Comparison of ENCODE assay signal across 25 mouse cellular contexts in the genomic region with DNA sequence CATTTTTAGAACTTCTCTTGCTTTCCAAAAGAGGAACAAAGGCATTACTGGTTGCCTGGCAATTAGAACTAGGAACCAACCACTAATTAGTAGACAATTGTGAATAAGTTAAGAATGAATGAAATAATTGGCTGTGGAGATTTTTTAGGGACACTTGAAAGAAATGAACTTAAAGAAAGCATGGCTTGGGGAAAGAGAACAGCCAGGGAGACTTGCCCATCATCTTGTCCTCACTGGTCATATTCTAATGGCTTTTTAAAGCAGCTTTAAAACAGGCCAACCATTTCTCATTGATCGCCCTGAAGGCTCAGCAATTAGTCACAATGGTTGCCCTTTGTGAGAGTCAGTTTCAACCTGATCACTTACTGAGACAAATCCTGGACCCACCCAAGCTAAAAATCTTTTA.
DNase-seq lines count a peak whose midpoint lies in the region; ATAC-seq lines count a peak whose summit lies in the region.
"Had no signal": no experiment of that assay in that cellular context is flagged by ENCODE, and none has a peak within 500 bp of the region (broad histone marks: within the 10 kb centered on the region; RNA-seq: fewer than 3 reads in every experiment).

No protein-coding gene starts in this region.

- H3K36me3 ChIP-seq in midbrain, embryonic 10.5 days = peaks cover 35% of the 10 kb centered on the region
- 0 out of 2 replicates have a peak, but pooled peaks cover 2% of the 10 kb centered on the region for H3K36me3 ChIP-seq in midbrain, embryonic 15.5 days (replicated peaks)
- H3K36me3 ChIP-seq in forebrain, embryonic 13.5 days (ENCODE audit: poor library complexity, severe bottlenecking) = no peaks in the 10 kb centered on the region
- H3K36me3 ChIP-seq: heart, embryonic 15.5 days; neural tube, embryonic 12.5 days had no signal

- 18% methylated on average over 1 of the region's 1 CpGs for WGBS in midbrain, embryonic 10.5 days
- WGBS in midbrain, embryonic 15.5 days = 26% methylated on average over 1 of the region's 1 CpGs
- 7% methylated on average over 1 of the region's 1 CpGs for WGBS in forebrain, embryonic 13.5 days

- no peaks in the 10 kb centered on the region for H3K9me3 ChIP-seq in midbrain, embryonic 10.5 days (replicated peaks)
- no peaks in the 10 kb centered on the region for H3K9me3 ChIP-seq in midbrain, embryonic 15.5 days
- no peaks in the 10 kb centered on the region for H3K9me3 ChIP-seq in forebrain, embryonic 13.5 days (replicated peaks)
- H3K9me3 ChIP-seq: embryonic facial prominence, embryonic 12.5 days; heart, embryonic 15.5 days; limb, embryonic 12.5 days; neural tube, embryonic 12.5 days had no signal

- no peak overlapping the region for H3K4me3 ChIP-seq in midbrain, embryonic 10.5 days
- H3K4me3 ChIP-seq in midbrain, embryonic 15.5 days = no peak overlapping the region
- no peak overlapping the region for H3K4me3 ChIP-seq in forebrain, embryonic 13.5 days
- H3K4me3 ChIP-seq: embryonic facial prominence, embryonic 12.5 days; erythroblast, embryonic 14.5 days; gastrocnemius, adult 2 months; heart, embryonic 15.5 days; layer of hippocampus, adult 2 months; limb, embryonic 12.5 days; neural tube, embryonic 12.5 days had no signal

- peaks cover 10% of the 10 kb centered on the region for H3K4me1 ChIP-seq in midbrain, embryonic 10.5 days
- no peaks in the 10 kb centered on the region for H3K4me1 ChIP-seq in midbrain, embryonic 15.5 days
- peaks cover 27% of the 10 kb centered on the region for H3K4me1 ChIP-seq in forebrain, embryonic 13.5 days
- H3K4me1 ChIP-seq: embryonic facial prominence, embryonic 12.5 days; heart, embryonic 15.5 days had no signal

- no peaks in the 10 kb centered on the region for H3K27me3 ChIP-seq in midbrain, embryonic 10.5 days (ENCODE audit: low read depth, poor library complexity, severe bottlenecking)
- no peaks in the 10 kb centered on the region for H3K27me3 ChIP-seq in midbrain, embryonic 15.5 days (replicated peaks)
- no peaks in the 10 kb centered on the region for H3K27me3 ChIP-seq in forebrain, embryonic 13.5 days
- H3K27me3 ChIP-seq: embryonic facial prominence, embryonic 12.5 days; heart, embryonic 15.5 days; limb, embryonic 12.5 days; neural tube, embryonic 12.5 days had no signal

- peak overlapping the region; percentile 9; the same call in 1 of the 2 replicates for H3K27ac ChIP-seq in midbrain, embryonic 10.5 days (replicated peaks)
- no peak overlapping the region for H3K27ac ChIP-seq in midbrain, embryonic 15.5 days
- no peak overlapping the region for H3K27ac ChIP-seq in forebrain, embryonic 13.5 days
- H3K27ac ChIP-seq: embryonic facial prominence, embryonic 12.5 days; gastrocnemius, adult 2 months; heart, embryonic 15.5 days; layer of hippocampus, adult 2 months; limb, embryonic 12.5 days; neural tube, embryonic 12.5 days had no signal

- H3K4me2 ChIP-seq in midbrain, embryonic 15.5 days = no peak overlapping the region
- H3K4me2 ChIP-seq in forebrain, embryonic 13.5 days = no peak overlapping the region
- H3K4me2 ChIP-seq: embryonic facial prominence, embryonic 12.5 days; heart, embryonic 15.5 days; limb, embryonic 12.5 days; liver, embryonic 11.5 days; neural tube, embryonic 12.5 days had no signal

- no peak for DNase-seq in midbrain, embryonic 10.5 days (ENCODE audit: low spot score)
- DNase-seq in ZHBTc4 (ENCODE audit: low read depth, low spot score) = peak; percentile 92
- peak; percentile 64 for DNase-seq in retina, postnatal 1 day
- DNase-seq in spleen, adult 18-20 months = no peak
- no peak for DNase-seq in layer of hippocampus, adult 9-11 months
- DNase-seq: adrenal gland, adult 8-10 months; cerebellum, adult 8-10 months; cerebellum, postnatal 36 days; gastrocnemius, adult 2 months; kidney, adult 9 months; kidney, postnatal 14 days; lung, adult 18-20 months; lung, postnatal 10 days; midbrain, embryonic 14.5 days had no signal

- no peak for ATAC-seq in midbrain, embryonic 15.5 days (replicated peaks)
- ATAC-seq in forebrain, embryonic 13.5 days = peak; percentile 69
- ATAC-seq: hindbrain, embryonic 16.5 days; intestine, embryonic 16.5 days had no signal

- no peak overlapping the region for H3K9ac ChIP-seq in midbrain, embryonic 15.5 days
- no peak overlapping the region for H3K9ac ChIP-seq in forebrain, embryonic 13.5 days
- H3K9ac ChIP-seq: embryonic facial prominence, embryonic 12.5 days; heart, embryonic 15.5 days; limb, embryonic 12.5 days; neural tube, embryonic 12.5 days had no signal

Comparison
In these comparisons a context has a peak if more than half of its experiments do, and no peak if none do; other contexts are left out.
1. DNase-seq: peak in ZHBTc4 (single experiment) and retina, postnatal 1 day (single experiment); none in midbrain, embryonic 10.5 days (single experiment), spleen, adult 18-20 months (0 of 2) and layer of hippocampus, adult 9-11 months (single experiment).